Mouse (Mus musculus): ENCODE measurements around the gene Igf2bp3.

DNA sequence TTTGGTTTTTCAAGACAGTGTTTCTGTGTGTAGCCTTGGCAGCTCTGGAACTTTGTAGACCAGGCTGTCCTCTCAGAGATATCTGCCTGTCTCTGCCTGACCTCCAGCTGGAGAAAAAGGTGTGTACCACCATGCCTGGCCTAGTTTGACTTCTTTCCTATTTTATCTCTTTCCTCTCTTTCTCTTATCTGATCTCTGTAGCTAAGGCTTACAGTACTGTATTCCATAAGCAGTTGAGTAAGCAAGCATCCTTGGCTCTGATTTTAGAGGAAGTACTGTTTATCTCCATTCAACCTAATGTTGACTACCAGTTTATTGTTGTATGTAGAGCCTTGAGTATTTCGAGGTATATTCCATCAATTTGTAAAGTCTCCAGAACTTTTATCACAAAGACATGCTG is 135.4 kb downstream of the Igf2bp3 start:
- TF ChIP-seq CTCF (IDR thresholded peaks at IDR 0.05; ENCODE audit: low read depth, low read length) (no peak), POLR2A (IDR thresholded peaks at IDR 0.05; ENCODE audit: insufficient read depth, low read length) (no peak)
